Mouse (Mus musculus) E14TG2a.4 (cell line): Measurements from ENCODE around the gene T.

Experiments used
- H3K27me3 ChIP-seq: 2 replicates; pipeline ENCODE4 v1.6.1; 2014; ENCODE audit warnings: low read length, control low read depth; ENCODE audit not compliant: insufficient read depth
- H3K36me3 ChIP-seq: 2 replicates; pipeline ENCODE4 v1.6.1; 2014; ENCODE audit warnings: low read length, control low read depth; ENCODE audit not compliant: insufficient read depth
- H3K4me1 ChIP-seq: replicated peaks from 2 replicates; pipeline ENCODE4 v1.6.1; 2014; ENCODE audit warnings: low read depth, low read length, control low read depth
- H3K4me3 ChIP-seq: replicated peaks from 2 replicates; pipeline ENCODE4 v1.5.1; 2014; ENCODE audit warnings: mild to moderate bottlenecking, low read length
- H3K9me3 ChIP-seq: 2 replicates; pipeline ENCODE4 v1.6.1; 2014; ENCODE audit warnings: low read length, control low read depth
- CTCF ChIP-seq: conservative IDR thresholded peaks from 2 replicates; pipeline ENCODE4 v1.5.1; 2014; ENCODE audit warnings: low read length
- NANOG ChIP-seq: IDR thresholded peaks from 2 replicates; pipeline ENCODE4 v1.6.1; 2014; ENCODE audit warnings: borderline replicate concordance, low read length, mixed read lengths
- POU5F1 ChIP-seq: IDR thresholded peaks from 2 replicates; pipeline ENCODE4 v1.6.1; 2014; ENCODE audit warnings: low read length, borderline replicate concordance

T gene

GRCm38 (mm10) chr17:8423283-8423682 is 10.9 kb upstream of the T start:
- Histone ChIP-seq H3K36me3 (no peaks in the 10 kb centered on the region), H3K27me3 (peaks cover 48% of the 10 kb centered on the region), H3K9me3 (no peaks in the 10 kb centered on the region), H3K4me1 (peaks cover 6% of the 10 kb centered on the region), H3K4me3 (no peak overlapping the region)
- TF ChIP-seq CTCF, result peak; percentile 81
- no peak for TF ChIP-seq POU5F1
- no peak for TF ChIP-seq NANOG

GRCm38 (mm10) chr17:8429436-8429835 is 4.8 kb upstream of the T start:
- Histone ChIP-seq H3K27me3 (peaks cover 90% of the 10 kb centered on the region), H3K36me3 (no peaks in the 10 kb centered on the region), H3K4me1 (peaks cover 56% of the 10 kb centered on the region), H3K9me3 (no peaks in the 10 kb centered on the region), H3K4me3 (peak overlapping the region; percentile 51)
- TF ChIP-seq NANOG, result no peak

GRCm38 (mm10) chr17:8429896-8430295 is 4.3 kb upstream of the T start:
- Histone ChIP-seq H3K36me3 (no peaks in the 10 kb centered on the region), H3K4me3 (peak overlapping the region; percentile 51), H3K4me1 (peaks cover 61% of the 10 kb centered on the region), H3K27me3 (peaks cover 90% of the 10 kb centered on the region), H3K9me3 (no peaks in the 10 kb centered on the region)
- TF ChIP-seq NANOG, result peak; percentile 43; the same call in 1 of the 2 replicates
- no peak for TF ChIP-seq CTCF
- TF ChIP-seq POU5F1, result no peak

- no peak for TF ChIP-seq POU5F1
- no peak for TF ChIP-seq CTCF
- no peak for TF ChIP-seq NANOG
- Histone ChIP-seq H3K4me1 (peaks cover 66% of the 10 kb centered on the region), H3K27me3 (peaks cover 93% of the 10 kb centered on the region), H3K9me3 (no peaks in the 10 kb centered on the region), H3K36me3 (no peaks in the 10 kb centered on the region), H3K4me3 (peak overlapping the region; percentile 23; the same call in 1 of the 2 replicates)
These were observed 1.9 kb upstream of the T start for GRCm38 (mm10) chr17:8432179-8432800.

GRCm38 (mm10) chr17:8433121-8433977 is 874 bp upstream of the T start:
- TF ChIP-seq CTCF, result no peak
- no peak for TF ChIP-seq NANOG
- TF ChIP-seq POU5F1, result no peak
- Histone ChIP-seq H3K36me3 (no peaks in the 10 kb centered on the region), H3K9me3 (no peaks in the 10 kb centered on the region), H3K27me3 (peaks cover 93% of the 10 kb centered on the region), H3K4me3 (peak overlapping the region; percentile 76), H3K4me1 (peaks cover 64% of the 10 kb centered on the region)

- peaks cover 95% of the 10 kb centered on the region for H3K27me3 ChIP-seq
- no peak overlapping the region for H3K4me3 ChIP-seq
- H3K4me1 ChIP-seq, result peaks cover 42% of the 10 kb centered on the region
- TF ChIP-seq POU5F1 (no peak), CTCF (no peak), NANOG (no peak)
- no peaks in the 10 kb centered on the region for H3K36me3 ChIP-seq
- H3K9me3 ChIP-seq, result no peaks in the 10 kb centered on the region
These were observed 2.0 kb downstream of the T start for GRCm38 (mm10) chr17:8436184-8436583.

- H3K9me3 ChIP-seq, result no peaks in the 10 kb centered on the region
- H3K36me3 ChIP-seq, result no peaks in the 10 kb centered on the region
- no peaks in the 10 kb centered on the region for H3K4me1 ChIP-seq
- H3K4me3 ChIP-seq, result no peak overlapping the region
- peaks cover 34% of the 10 kb centered on the region for H3K27me3 ChIP-seq
- TF ChIP-seq CTCF (peak; percentile 20; the same call in 1 of the 2 replicates), POU5F1 (no peak), NANOG (no peak)
These were observed 9.8 kb downstream of the T start for GRCm38 (mm10) chr17:8444062-8444461.

GRCm38 (mm10) chr17:8447676-8448192 is 13.5 kb downstream of the T start:
- H3K27me3 ChIP-seq, result peaks cover 14% of the 10 kb centered on the region; the same call in 1 of the 2 replicates
- H3K4me3 ChIP-seq, result no peak overlapping the region
- H3K4me1 ChIP-seq, result no peaks in the 10 kb centered on the region
- TF ChIP-seq CTCF (no peak), NANOG (no peak), POU5F1 (no peak)
- H3K36me3 ChIP-seq, result no peaks in the 10 kb centered on the region
- H3K9me3 ChIP-seq, result no peaks in the 10 kb centered on the region
